Mouse (Mus musculus): ENCODE results near the gene Spry1.

DNA sequence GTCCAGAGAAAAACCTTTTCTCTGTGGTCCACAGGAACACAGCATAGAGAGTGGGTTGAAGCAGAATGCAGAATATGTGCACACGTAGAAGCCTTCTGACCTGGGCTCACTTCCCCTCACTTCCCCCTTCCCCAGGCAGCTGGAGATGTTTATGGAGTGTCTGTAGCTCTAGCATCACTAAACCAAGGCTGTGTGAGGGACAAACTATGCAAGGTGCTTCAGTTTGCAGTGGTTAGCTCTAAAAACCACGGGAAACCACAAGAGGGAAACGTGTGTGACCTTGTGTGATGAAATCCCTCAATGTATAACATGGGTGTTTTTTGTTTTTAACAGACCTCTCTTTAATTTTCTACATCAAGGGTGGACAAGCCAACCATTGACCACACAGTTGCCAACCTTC is 36.2 kb upstream of the Spry1 start:
- TF ChIP-seq EP300 (IDR thresholded peaks at IDR 0.05; ENCODE audit: insufficient read depth, low read depth, low read length) (no peak), POLR2A (IDR thresholded peaks at IDR 0.05; ENCODE audit: insufficient read depth, low read depth, low read length) (no peak)

All from heart, adult 2 months (tissue).